Mouse (Mus musculus): ENCODE results near the gene Hcrtr1.

GRCm38 (mm10) chr4:130176156-130176720, 37.1 kb upstream of the Hcrtr1 start:
- no peak for TF ChIP-seq CTCF (IDR thresholded peaks at IDR 0.05; ENCODE audit: low read depth)
- no peak for TF ChIP-seq EP300 (IDR thresholded peaks at IDR 0.05; ENCODE audit: low read depth)
